Mouse (Mus musculus): ENCODE measurements at regions not wholly inside any gene's neighbourhood (a gene's known extent, or its start where the extent isn't known, plus 50 kb on each side); places are given as distances from the start of the nearest gene placed in this dataset.
A peak's percentile ranks its signal among the peaks of the same experiment; 100 is the strongest.

- DNase-seq (ENCODE audit: low spot score in 2 of 2): no peak
Measured at GRCm38 (mm10) chr11:45787408-45787807, 64.4 kb upstream of the Clint1 start.

- DNase-seq (ENCODE audit: low spot score in 2 of 2): no peak
Measured at GRCm38 (mm10) chr11:45789886-45790285, 62.0 kb upstream of the Clint1 start.

- DNase-seq (ENCODE audit: low spot score in 2 of 2): no peak
Measured at GRCm38 (mm10) chr11:45790504-45790903, 61.3 kb upstream of the Clint1 start.

- no peak for DNase-seq (ENCODE audit: low spot score in 2 of 2)
Measured at GRCm38 (mm10) chr11:45791696-45792095, 60.2 kb upstream of the Clint1 start.

- no peak for DNase-seq (ENCODE audit: low spot score in 2 of 2)
Measured at GRCm38 (mm10) chr11:45794361-45794981, 57.4 kb upstream of the Clint1 start.

GRCm38 (mm10) chr11:45795322-45795721, 56.5 kb upstream of the Clint1 start:
- DNase-seq (ENCODE audit: low spot score in 2 of 2): no peak

- DNase-seq (ENCODE audit: low spot score in 2 of 2): peak; percentile 38 to 57
Measured at GRCm38 (mm10) chr11:45795731-45796130, 56.1 kb upstream of the Clint1 start.

- no peak for DNase-seq (ENCODE audit: low spot score in 2 of 2)
Measured at GRCm38 (mm10) chr11:45799732-45800386, 52.0 kb upstream of the Clint1 start.

All from frontal cortex, postnatal 25 days (tissue).